Mouse (Mus musculus) forebrain, embryonic 10.5 days (tissue): Measurements from ENCODE around the gene Cryba4. TPM values are rescaled to one million over a fixed set of nuclear protein-coding genes. Genes with fewer than 3 reads are reported as not detected.

Experiments
- DNase-seq: peaks from one replicate; pipeline ENCODE4 v3.0.0-alpha.2; 2017; ENCODE audit warnings: low spot score; ENCODE audit errors: extremely low spot score
- H3K27ac ChIP-seq: fragments of 300-500 bp; sonication (generic); 2 replicates; pipeline ENCODE4 v1.5.1; 2016; ENCODE audit warnings: mild to moderate bottlenecking
- H3K27me3 ChIP-seq: fragments of 300-500 bp; sonication (generic); 2 replicates; pipeline ENCODE4 v1.6.1; 2016; ENCODE audit warnings: mild to moderate bottlenecking; ENCODE audit not compliant: poor library complexity, severe bottlenecking
- H3K36me3 ChIP-seq: fragments of 300-500 bp; sonication (generic); replicated peaks from 2 replicates; pipeline ENCODE4 v1.6.1; 2016; ENCODE audit warnings: mild to moderate bottlenecking, moderate library complexity
- H3K4me1 ChIP-seq: fragments of 300-500 bp; sonication (generic); 2 replicates; pipeline ENCODE4 v1.6.1; 2016
- H3K4me3 ChIP-seq: fragments of 300-500 bp; sonication (generic); 2 replicates; pipeline ENCODE4 v1.5.1; 2016; ENCODE audit warnings: mild to moderate bottlenecking, moderate library complexity
- H3K9me3 ChIP-seq: fragments of 300-500 bp; sonication (generic); 2 replicates; pipeline ENCODE4 v1.6.1; 2016; ENCODE audit warnings: mild to moderate bottlenecking, moderate library complexity
- WGBS: fragments of 180-500 bp; shearing (Covaris S2); methylation state at CpG from one replicate; pipeline ENCODE4 v1.1.7; 2016; 5-methylcytosine and 5-hydroxymethylcytosine counted together
- polyA plus RNA-seq: library from polyadenylated mRNA; unstranded; fragments of >200 nt; fragmentation: Nextera tagmentation; extraction: Ambion mirVana; gene quantifications from 2 replicates; pipeline ENCODE4 v1.2.1, GENCODE M21; 2016

Cryba4 gene
- polyA plus RNA-seq, 1 experiment from 2014 or later, result 0.48 TPM

DNA sequence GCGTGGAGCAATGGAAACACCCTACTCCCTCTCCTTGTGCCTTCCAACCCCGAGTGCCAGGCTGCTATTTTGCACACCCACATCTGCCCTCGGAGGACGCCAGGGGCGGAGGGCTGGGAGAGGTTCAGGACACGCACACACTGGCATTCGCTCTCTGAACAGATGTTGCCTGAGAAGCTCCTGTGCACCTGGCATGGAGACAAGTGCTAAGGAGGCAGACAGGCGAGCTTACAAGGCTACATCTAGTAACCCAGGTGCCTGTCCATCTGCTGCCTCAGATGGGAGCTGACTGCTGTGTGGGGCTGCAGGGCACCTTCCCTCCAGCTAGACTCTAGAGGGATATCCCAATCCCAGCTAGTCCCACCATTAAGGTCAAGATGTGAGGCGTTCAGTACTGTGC, 4.1 kb upstream of the Cryba4 start:
- Histone ChIP-seq H3K9me3 (no peaks in the 10 kb centered on the region), H3K4me3 (no peak overlapping the region), H3K36me3 (no peaks in the 10 kb centered on the region), H3K27me3 (peaks cover 9% of the 10 kb centered on the region; the same call in 1 of the 2 replicates), H3K27ac (no peak overlapping the region), H3K4me1 (peaks cover 23% of the 10 kb centered on the region)
- no peak for DNase-seq
- WGBS, result 81% methylated on average over 9 of the region's 9 CpGs

DNA sequence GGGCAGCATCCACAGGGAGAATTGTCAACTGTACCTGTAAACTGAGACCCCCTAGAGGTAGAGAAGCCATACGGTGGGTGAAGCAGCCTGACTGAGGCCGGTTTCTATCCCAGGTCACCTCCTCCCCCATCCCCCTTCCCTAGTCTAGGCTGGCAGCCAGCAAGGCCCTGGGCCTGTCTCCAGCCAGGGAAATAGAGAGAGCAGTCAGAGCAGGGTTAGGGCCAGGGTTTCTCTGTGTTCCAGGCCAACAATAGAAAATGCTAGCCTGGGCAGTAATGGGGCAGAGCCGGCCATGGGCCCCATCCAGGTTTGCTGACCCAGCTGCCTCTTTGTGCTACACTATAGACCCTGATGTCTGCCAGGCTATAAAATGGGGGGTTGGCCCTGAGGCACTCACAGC, 3.1 kb upstream of the Cryba4 start, which contains the start of gene Crybb1:
Gene Crybb1 (plus strand): TSS at position 390 of the 400 bp plus-strand sequence.
- no peaks in the 10 kb centered on the region for H3K9me3 ChIP-seq
- WGBS, result 58% methylated on average over 3 of the region's 3 CpGs
- H3K27ac ChIP-seq, result peak within 1 kb of the TSS; percentile 41; the same call in 1 of the 2 replicates
- no peak for DNase-seq
- H3K27me3 ChIP-seq, result peaks cover 9% of the 10 kb centered on the region; the same call in 1 of the 2 replicates
- peaks cover 23% of the 10 kb centered on the region for H3K4me1 ChIP-seq
- H3K4me3 ChIP-seq, result no peak within 1 kb of the TSS
- no peaks in the 10 kb centered on the region for H3K36me3 ChIP-seq

DNA sequence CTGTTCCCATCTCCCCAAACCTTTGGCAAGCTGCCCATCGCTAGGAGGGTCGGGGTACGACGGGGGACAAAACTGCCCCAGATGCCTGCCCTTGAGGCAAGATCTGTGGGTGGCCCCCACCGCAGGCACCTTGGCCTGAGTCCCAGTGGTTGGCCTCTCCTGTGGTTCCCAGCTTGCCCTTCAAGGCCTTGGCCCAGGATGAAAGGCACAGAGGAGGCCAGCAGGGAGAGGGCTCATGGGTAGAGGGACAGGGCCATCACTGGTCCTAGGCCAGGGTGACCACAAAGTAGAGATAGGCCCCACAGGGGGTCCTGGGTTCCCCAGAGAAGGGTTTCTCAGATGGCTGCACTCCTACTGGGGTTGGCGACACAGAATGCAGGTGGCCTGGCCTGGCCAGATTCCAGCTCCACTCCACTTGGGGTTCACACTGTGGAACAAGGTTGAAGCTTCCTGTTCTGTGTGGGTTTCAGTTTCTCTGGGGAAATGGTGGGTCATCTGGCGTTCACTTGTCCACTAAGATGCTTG, 2.0 kb upstream of the Cryba4 start:
- Histone ChIP-seq H3K4me3 (no peak overlapping the region), H3K27ac (peak overlapping the region; percentile 35; the same call in 1 of the 2 replicates)
- WGBS, result 86% methylated on average over 7 of the region's 7 CpGs

DNA sequence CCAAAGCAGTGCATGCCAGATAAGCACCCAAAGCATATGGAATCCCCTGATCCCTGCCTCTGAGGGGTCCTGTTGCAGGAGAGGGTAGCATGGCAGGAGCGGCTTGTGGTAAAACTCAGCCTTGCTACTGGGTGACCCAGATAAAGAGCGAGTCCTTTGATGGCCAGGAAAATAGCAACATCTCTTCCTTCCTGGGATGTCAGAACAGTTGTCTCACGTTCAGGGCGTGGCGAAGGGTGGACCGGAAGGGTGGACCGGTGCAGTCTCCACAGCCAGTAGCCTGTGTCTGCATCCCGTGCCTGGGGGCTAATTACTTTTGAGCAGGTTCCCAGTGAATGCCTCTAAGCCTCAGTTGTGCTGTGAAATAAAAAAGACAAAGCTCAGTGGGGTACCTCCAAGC, 851 bp upstream of the Cryba4 start:
- Histone ChIP-seq H3K27me3 (peaks cover 9% of the 10 kb centered on the region; the same call in 1 of the 2 replicates), H3K27ac (no peak overlapping the region; the same call in 1 of the 2 replicates), H3K36me3 (no peaks in the 10 kb centered on the region), H3K9me3 (no peaks in the 10 kb centered on the region), H3K4me3 (no peak overlapping the region), H3K4me1 (peaks cover 23% of the 10 kb centered on the region)
- DNase-seq, result no peak
- WGBS, result 10% methylated on average over 8 of the region's 8 CpGs

More for the DNA sequence above, 2.0 kb upstream of the Cryba4 start:
- H3K9me3 ChIP-seq, result no peaks in the 10 kb centered on the region
- no peaks in the 10 kb centered on the region for H3K36me3 ChIP-seq
- peaks cover 9% of the 10 kb centered on the region; the same call in 1 of the 2 replicates for H3K27me3 ChIP-seq
- no peak for DNase-seq
- peaks cover 23% of the 10 kb centered on the region for H3K4me1 ChIP-seq

- H3K4me3 ChIP-seq, result no peak overlapping the region
- H3K27me3 ChIP-seq, result peaks cover 14% of the 10 kb centered on the region
- WGBS, result 90% methylated on average over 11 of the region's 11 CpGs
- no peaks in the 10 kb centered on the region for H3K9me3 ChIP-seq
- no peaks in the 10 kb centered on the region for H3K36me3 ChIP-seq
- H3K4me1 ChIP-seq, result peaks cover 37% of the 10 kb centered on the region
- no peak overlapping the region for H3K27ac ChIP-seq
- no peak for DNase-seq
These were observed 3.2 kb downstream of the Cryba4 start for GRCm38 (mm10) chr5:112249106-112249505.

GRCm38 (mm10) chr5:112247399-112247798, 4.9 kb downstream of the Cryba4 start:
- H3K36me3 ChIP-seq, result no peaks in the 10 kb centered on the region
- no peak overlapping the region for H3K4me3 ChIP-seq
- DNase-seq, result no peak
- no peaks in the 10 kb centered on the region for H3K9me3 ChIP-seq
- WGBS, result 47% methylated on average over 8 of the region's 8 CpGs
- H3K27me3 ChIP-seq, result peaks cover 14% of the 10 kb centered on the region
- peaks cover 30% of the 10 kb centered on the region for H3K4me1 ChIP-seq
- H3K27ac ChIP-seq, result no peak overlapping the region

DNA sequence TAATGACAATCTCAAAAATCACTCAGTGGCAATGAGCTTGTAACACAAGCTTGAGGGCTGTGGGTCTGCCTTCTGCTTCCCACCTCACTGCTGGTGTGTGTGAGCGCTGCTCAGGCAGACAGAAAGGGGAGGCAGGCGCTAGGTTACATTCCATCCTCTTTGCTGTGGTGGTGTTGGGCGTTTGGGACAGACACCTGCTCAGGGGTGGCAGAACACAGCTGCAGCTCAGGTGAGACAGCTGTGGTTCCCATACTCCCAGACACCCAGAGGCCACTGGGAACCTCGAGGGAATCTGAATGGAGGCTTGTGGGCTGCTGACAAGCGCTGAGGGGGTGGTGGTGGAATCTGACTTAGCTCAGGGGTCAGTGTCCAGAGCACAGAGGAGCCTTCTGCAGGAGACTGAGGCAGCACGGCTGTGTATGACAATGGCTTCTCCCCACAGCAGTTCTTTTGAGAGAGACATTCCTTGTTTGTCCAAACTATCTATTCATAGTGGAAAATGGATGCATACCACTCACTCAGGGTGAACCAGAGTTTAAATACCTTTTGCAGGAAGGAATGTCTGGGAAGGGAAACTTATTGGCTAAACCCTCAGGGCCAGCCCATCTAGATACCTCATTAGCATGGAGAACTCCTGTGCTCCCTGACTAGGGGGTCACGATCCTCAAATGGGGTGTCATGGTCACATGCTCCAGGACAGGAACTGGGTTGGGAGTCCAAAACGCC, 7.3 kb downstream of the Cryba4 start:
- DNase-seq, result no peak
- Histone ChIP-seq H3K9me3 (no peaks in the 10 kb centered on the region), H3K27me3 (peaks cover 12% of the 10 kb centered on the region), H3K4me3 (no peak overlapping the region), H3K36me3 (no peaks in the 10 kb centered on the region), H3K4me1 (peaks cover 43% of the 10 kb centered on the region), H3K27ac (peak overlapping the region; percentile 8; the same call in 1 of the 2 replicates)
- 55% methylated on average over 8 of the region's 8 CpGs for WGBS

GRCm38 (mm10) chr5:112244275-112244562, 8.1 kb downstream of the Cryba4 start:
- 79% methylated on average over 1 of the region's 1 CpGs for WGBS
- no peak for DNase-seq
- H3K36me3 ChIP-seq, result no peaks in the 10 kb centered on the region
- no peaks in the 10 kb centered on the region for H3K9me3 ChIP-seq
- H3K4me3 ChIP-seq, result no peak overlapping the region
- no peak overlapping the region for H3K27ac ChIP-seq
- H3K27me3 ChIP-seq, result peaks cover 20% of the 10 kb centered on the region
- H3K4me1 ChIP-seq, result peaks cover 52% of the 10 kb centered on the region

DNA sequence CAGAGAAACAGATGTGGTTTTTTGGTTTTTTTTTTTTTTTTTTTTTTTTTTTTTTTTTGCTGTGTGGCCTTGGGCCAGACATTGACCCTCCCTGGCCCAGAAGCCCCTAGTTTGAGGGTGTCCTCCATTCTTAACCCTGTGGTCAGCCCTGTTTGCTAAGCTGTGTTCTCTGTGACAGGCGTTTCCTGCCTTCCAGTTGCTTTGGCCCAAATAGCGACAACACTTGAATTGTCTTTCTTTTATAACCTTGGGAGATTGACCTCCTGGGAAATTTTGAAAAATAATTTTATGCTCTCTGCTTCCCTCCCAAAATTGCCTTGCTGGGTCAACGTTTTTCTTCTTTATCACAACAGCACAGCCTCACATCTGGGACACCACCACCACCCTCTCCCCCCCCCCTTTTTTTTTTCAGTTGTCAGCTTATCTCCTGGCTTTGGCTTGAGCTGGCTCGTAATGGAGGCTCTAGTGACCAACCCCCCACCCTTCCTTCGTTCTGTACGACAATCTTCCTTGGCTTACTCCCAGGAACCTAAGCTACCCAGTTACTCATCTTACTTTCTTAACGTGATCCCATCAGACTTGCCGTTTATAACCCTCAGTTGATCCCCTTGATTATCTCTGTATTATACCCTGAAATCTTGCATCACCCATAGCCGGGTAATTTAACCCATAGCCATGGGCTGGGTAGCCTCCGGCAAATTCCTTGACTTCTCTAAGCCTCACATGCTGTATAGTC, 8.6 kb downstream of the Cryba4 start:
- H3K36me3 ChIP-seq, result no peaks in the 10 kb centered on the region
- peaks cover 25% of the 10 kb centered on the region for H3K27me3 ChIP-seq
- H3K9me3 ChIP-seq, result no peaks in the 10 kb centered on the region
- peaks cover 57% of the 10 kb centered on the region for H3K4me1 ChIP-seq
- H3K27ac ChIP-seq, result no peak overlapping the region
- WGBS, result 85% methylated on average over 10 of the region's 10 CpGs
- DNase-seq, result no peak
- no peak overlapping the region for H3K4me3 ChIP-seq

DNA sequence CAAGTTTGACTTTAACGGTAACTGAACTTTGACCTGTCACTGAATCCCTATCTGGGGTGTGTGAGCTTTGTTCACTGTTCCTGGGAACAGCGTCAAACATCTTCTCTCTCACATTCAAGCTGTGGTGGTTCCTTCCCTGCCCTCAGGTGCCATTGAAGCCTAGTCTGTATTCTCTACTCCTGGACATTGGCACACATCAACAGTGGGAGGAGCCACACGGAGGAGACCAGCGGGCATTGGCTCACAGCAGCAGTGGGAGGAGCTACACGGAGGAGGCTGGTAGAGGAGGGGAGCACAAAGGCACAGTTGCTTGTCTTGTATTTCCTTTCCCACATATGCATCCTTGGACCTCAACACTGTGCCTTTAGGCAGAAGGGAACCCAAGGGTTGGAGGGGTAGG, 9.3 kb downstream of the Cryba4 start:
- Histone ChIP-seq H3K4me1 (peaks cover 64% of the 10 kb centered on the region), H3K27me3 (peaks cover 32% of the 10 kb centered on the region), H3K4me3 (no peak overlapping the region), H3K9me3 (no peaks in the 10 kb centered on the region), H3K27ac (no peak overlapping the region; the same call in 1 of the 2 replicates), H3K36me3 (no peaks in the 10 kb centered on the region)
- DNase-seq, result no peak
- WGBS, result 57% methylated on average over 5 of the region's 5 CpGs

DNA sequence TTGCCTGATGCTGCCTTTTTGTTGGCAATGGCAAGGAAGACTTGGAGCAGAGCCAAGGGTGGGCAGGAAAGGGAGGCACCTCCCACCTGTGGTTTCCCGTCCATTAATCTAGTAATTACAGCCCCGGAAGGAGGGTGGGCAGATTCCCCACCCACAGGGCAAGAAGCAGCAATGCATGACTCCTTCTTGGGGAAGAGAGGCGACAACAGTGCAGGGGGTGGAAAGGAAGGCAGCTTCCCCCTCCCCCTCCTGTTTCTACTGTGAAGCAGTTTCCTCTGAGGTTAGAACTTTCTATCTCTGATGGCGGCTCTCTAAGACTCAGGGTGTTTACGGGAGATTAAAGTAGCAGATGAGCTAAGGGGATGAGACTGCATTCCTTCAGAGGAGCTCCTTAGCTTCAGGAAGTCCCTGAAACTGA, 9.9 kb downstream of the Cryba4 start:
- WGBS, result 82% methylated on average over 5 of the region's 5 CpGs
- H3K36me3 ChIP-seq, result no peaks in the 10 kb centered on the region
- H3K27ac ChIP-seq, result no peak overlapping the region
- peaks cover 38% of the 10 kb centered on the region for H3K27me3 ChIP-seq
- no peak overlapping the region for H3K4me3 ChIP-seq
- H3K4me1 ChIP-seq, result peaks cover 70% of the 10 kb centered on the region
- no peak for DNase-seq
- H3K9me3 ChIP-seq, result no peaks in the 10 kb centered on the region

GRCm38 (mm10) chr5:112241849-112242248, 10.5 kb downstream of the Cryba4 start:
- Histone ChIP-seq H3K4me3 (no peak overlapping the region), H3K9me3 (no peaks in the 10 kb centered on the region), H3K4me1 (peaks cover 70% of the 10 kb centered on the region), H3K27ac (no peak overlapping the region), H3K36me3 (no peaks in the 10 kb centered on the region), H3K27me3 (peaks cover 38% of the 10 kb centered on the region)
- 87% methylated on average over 2 of the region's 2 CpGs for WGBS
- no peak for DNase-seq

GRCm38 (mm10) chr5:112240761-112241160, 11.6 kb downstream of the Cryba4 start:
- WGBS, result 3% methylated on average over 10 of the region's 10 CpGs
- DNase-seq, result peak; percentile 88
- peak overlapping the region; percentile 94 for H3K27ac ChIP-seq
- H3K4me1 ChIP-seq, result peaks cover 77% of the 10 kb centered on the region
- peak overlapping the region; percentile 27 for H3K4me3 ChIP-seq
- H3K36me3 ChIP-seq, result no peaks in the 10 kb centered on the region
- H3K27me3 ChIP-seq, result peaks cover 41% of the 10 kb centered on the region
- no peaks in the 10 kb centered on the region for H3K9me3 ChIP-seq
